Mouse (Mus musculus) heart, adult 2 months (tissue): Measurements from ENCODE around the gene Kirrel3.

Experiments
- CTCF ChIP-seq: fragments of 200-600 bp; IDR thresholded peaks from 2 replicates; pipeline ENCODE4 v1.8.1; 2022; ENCODE audit warnings: antibody characterized with exemption, mild to moderate bottlenecking, moderate library complexity
- POLR2A ChIP-seq: fragments of 200-500 bp; IDR thresholded peaks from 2 replicates; pipeline ENCODE4 v1.6.1; 2011; ENCODE audit warnings: mild to moderate bottlenecking, low read depth, low read length, control low read depth; ENCODE audit not compliant: insufficient read depth

DNA sequence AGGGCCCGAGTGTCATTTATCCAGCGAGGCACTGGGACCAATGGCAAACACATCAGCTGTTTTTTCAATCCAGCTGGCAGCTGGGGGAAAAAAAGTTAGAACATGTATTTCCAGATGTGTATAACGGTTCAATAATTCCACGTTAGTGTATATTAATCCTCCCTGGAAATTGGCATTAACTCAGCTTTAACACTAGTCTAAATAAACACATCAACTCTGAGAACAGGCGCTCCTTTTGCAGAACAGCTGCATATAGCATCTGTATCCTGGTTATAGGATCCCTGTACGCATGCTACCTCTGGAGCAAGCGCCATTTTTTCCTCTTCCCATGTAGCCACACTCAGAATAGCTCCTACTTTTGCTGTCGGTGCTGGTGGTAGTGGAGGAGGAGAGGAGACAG lies 119.8 kb downstream of the Kirrel3 start:
- TF ChIP-seq CTCF (no peak), POLR2A (no peak)
